Mouse (Mus musculus) small intestine, adult 2 months (tissue): ENCODE measurements at regions not wholly inside any gene's neighbourhood (a gene's known extent, or its start where the extent isn't known, plus 50 kb on each side); places are given as distances from the start of the nearest gene placed in this dataset.

Experiments
- CTCF ChIP-seq: fragments of 200-500 bp; IDR thresholded peaks from 2 replicates; pipeline ENCODE4 v1.5.1; 2012; ENCODE audit warnings: low read depth, mild to moderate bottlenecking, control low read depth, inconsistent platforms, low read length, moderate library complexity, mixed read lengths; ENCODE audit not compliant: insufficient replicate concordance, insufficient read length; ENCODE audit errors: extremely low read depth
- POLR2A ChIP-seq: fragments of 200-500 bp; IDR thresholded peaks from 2 replicates; pipeline ENCODE4 v1.6.1; 2012; ENCODE audit warnings: low read depth, mild to moderate bottlenecking, control low read depth, inconsistent platforms, low read length, moderate library complexity

DNA sequence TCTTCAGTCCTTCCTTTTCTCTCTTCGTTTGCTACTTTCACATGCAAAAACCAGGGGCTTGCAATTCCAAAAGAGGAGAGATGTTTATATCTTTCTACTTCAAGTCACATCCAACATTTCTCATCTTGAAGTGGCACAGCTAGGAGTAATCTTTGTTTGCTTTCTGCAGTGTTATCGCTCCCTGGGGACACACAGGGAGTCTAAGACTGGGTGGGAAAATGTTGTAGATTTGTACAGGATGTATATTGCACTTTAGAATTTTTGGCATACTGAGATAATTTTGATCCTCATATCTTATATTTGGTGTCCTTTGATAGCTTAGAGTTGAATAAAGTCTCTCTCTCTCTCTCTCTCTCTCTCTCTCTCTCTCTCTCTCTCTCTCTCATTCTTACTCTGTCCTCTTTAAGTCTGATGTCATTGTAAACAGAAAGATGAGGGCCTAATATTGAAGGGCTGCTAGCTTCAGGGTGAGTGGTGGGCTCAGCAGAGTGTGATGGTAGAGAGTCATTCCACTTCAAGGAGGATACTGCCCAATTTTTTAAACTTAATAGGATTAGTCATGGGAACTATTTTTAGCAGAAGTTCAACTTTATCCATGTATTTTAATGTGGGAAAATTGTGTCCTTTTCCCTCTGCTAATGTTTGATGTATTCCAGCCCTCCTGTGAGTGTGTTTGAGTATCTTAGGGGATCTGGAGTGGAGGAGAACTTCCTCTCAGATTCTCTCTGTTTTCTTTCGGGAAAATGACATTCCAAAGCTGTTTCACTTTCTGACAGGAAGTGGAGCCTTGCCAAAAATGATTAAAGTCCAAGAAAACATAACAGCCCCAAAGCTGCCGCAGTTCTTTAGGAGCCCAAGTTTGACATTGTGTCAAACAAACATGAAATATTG lies 397.3 kb upstream of the Zeb2 start:
- TF ChIP-seq POLR2A (no peak), CTCF (no peak)
